Mouse (Mus musculus): ENCODE data around the gene Stpg4. TPM values are rescaled to one million over a fixed set of nuclear protein-coding genes. Genes with fewer than 3 reads are reported as not detected.

Stpg4 gene
- polyA plus RNA-seq, 3 experiments from 2014 or later: 0.43 TPM; not detected in 2

DNA sequence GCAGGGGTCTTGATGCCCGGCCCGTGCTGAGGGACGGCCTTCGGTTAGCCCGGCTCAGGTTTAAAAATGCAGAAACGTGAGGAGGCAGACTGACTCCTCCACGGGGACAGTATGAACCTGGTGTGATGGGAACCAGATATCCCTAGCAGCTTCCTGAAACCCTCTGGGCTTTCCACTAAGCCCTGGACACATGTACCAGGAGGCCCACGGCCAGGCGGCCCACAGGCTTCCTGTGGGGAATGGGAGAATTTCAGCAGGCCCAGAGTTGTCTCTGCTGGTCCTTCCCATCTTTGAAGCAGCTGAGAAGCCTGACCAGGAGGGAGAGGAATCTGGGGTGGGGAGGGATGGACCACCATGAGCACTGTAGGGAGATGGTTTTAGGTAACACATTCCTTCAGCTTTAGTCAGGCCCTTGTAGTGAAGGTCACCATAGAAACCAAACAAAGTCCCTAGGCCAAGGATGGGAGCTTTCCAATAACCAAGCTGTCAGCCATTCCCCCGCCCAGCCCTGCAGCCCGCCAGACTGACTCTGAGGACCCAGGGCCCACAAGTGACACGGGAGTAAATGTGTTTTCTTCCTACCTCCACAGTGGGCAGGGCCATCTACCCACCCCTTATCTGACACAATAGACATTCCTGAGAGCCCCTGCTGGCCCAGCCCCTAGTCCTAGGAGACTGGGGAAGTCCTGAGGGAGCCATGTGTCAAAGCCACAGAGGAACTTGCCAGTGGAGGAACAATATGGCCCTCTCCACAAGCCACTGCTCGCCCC lies 76.9 kb downstream of the Stpg4 start:
- no peak for ATAC-seq

DNA sequence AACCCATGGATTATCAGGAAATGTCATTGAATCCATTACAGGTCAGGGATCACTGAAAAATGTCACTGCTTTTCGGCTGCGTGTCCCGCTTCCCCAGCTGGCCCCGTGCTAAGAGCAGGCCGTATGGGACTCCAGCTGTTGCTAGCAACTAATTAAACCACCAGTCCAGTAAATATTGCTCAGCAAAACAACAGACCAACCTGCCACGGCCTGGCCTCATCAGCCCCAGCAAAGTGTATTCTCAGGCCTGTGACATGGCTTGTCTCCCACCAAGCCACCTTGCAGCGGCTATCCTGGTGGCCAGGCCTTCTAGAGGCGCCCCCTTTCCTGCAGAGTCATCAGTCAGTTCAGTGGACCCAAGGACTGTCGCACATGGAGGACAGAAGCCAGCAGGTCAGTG lies 78.0 kb downstream of the Stpg4 start:
- ATAC-seq: no peak

DNA sequence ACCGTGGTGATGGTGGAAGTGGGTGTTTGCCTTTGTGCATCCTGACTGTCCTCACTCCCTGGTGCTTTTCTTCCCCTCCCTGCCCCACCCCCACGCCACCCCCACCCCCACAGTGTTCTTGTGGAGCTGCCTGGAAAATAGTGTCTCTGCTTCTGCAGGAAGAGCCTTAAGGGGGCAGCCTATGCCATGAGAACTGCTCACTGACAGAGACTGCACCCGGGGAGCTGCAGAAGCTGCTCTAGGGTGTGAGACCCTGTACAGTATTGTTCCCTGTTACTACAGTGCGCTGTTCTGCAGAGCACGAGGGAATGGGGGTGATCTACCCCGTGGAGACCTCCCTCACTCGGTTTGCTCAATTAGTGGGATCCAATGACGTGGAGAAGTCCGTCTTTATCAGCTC lies 78.5 kb downstream of the Stpg4 start:
- ATAC-seq: no peak

DNA sequence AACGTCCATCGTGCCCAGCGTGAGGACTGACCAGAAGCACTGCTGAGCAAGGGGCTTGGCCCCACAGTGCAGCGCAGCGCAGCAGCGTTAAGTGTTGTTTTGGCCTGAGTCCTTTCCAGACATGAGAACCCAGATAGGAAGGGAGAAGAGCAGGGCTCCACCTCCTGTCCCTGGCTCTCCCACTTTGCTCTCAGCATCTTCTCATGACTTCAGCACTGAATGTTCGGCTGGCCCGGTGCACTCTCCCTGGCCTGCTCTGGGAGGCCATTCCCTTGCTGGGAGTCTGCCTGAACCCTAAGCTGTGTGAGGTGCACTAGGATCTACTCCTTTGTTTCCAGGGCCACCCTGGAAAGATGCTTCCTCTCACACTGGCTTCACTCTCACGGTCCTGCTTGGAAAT lies 79.2 kb downstream of the Stpg4 start:
- no peak for ATAC-seq

DNA sequence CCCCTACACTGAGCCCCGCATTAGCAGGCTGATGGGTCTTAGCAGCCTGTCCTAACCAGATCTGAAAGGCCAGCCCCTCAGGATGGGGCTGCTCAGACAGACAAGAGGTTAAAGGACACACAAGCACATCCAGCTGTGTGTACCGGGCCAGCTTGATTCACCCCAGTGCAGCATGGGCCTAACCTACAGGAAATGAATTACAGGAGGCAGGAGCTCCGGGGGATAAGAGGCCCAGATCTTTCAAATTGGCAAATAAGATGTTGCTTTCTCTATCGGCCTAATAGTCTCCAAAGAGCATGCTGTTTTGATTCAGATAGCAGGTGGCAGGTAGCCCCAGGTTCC lies 82.3 kb downstream of the Stpg4 start:
- no peak for ATAC-seq

DNA sequence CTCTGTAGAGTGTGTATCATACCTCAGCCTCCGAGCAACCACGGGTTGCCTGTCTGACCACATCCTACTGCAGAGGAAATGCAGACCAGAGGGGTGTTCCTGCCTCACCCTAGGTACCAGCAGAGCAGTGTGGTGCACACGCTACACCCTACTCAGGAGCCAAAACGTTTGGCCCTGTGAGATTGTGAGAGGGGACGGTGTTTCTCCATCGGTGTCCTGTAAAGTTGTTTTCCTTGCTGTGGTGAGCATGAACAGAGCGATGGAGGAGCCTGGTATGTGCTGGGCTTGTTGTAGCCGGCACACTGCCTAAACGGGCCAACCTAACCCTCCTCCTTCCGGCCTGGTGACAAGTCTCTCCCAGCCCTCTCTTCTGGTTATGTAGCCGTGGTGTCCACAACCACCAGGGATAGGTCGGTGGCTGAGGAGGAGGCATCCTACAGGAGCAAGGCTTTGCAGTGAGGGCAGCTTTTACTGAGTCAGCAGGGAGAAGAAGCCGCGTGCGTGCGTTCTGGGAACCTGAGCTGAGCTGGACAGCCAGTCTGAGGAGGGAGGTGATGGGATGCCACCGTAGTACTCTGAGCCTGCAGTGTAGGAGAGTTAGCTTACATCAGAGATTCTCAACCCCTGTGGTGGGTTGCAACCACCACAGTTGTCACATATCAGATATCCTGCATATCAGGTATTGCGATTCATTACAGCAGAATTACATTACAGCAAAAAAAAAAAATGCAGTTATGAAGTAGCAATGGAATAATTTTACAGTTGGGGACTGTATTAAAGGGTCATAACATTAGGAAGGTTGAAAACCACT lies 82.9 kb downstream of the Stpg4 start:
- ATAC-seq: peak; percentile 97

DNA sequence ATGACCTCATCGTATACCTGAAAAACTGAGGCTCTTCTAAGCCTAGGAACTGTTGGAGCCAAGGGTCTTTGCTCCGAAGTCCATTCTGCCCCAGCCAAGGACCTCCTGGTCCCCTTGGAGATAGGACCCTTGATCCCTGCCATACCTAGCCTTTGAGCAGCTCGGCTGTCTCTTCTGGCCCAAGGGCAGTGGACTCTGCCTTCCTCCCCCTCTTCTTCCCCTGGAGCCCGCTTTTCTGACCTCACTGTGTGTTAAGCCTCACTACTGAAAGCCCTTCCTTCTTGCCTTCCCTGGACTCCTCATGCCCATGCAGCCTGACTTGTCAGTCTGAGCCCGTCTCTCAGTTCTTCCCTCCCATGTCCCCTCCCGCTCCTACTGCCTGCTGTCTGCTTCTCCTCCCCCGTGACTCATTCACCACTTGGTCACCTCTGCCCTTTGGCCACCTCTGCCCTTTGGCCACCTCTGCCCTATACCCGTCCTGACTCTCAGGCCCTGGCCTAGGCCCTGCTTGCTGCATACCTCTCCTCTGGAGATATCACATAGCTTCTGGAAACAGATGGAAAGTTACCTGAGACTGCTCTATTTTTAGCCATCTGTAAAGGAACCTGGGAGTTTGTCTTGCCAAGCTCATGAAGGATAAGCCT lies 84.4 kb downstream of the Stpg4 start:
- no peak for ATAC-seq

Other genes with a start within 250 kb of the Stpg4 start
- gene Mcfd2, start 161.8 kb downstream of the Stpg4 start, polyA plus RNA-seq (2017; shearing (Covaris generic)): 10 to 100 TPM; 20.8 to 40.7 (median 37.4) TPM
- 10 to 100 TPM; 16.9 to 22.6 (median 20.6) TPM for gene Ttc7, start 144.9 kb downstream of the Stpg4 start, polyA plus RNA-seq (2017; shearing (Covaris generic))
- gene Calm2, start 19.2 kb upstream of the Stpg4 start, polyA plus RNA-seq (2017; shearing (Covaris generic)): 100 to 1,000 TPM; 610 to 787 (median 639) TPM
- gene Epcam, start 208.2 kb upstream of the Stpg4 start, polyA plus RNA-seq (2017; shearing (Covaris generic)): 1 to 10 TPM; 1.9 to 4.6 (median 2.0) TPM
- 10 to 100 TPM; 48.8 to 53.9 (median 51.0) TPM for gene Msh2, start 244.6 kb upstream of the Stpg4 start, polyA plus RNA-seq (2017; shearing (Covaris generic))